Mouse (Mus musculus) left cerebral cortex, postnatal 25 days (tissue): ENCODE results near the gene Ift46. TPM values are rescaled to one million over a fixed set of nuclear protein-coding genes. Genes with fewer than 3 reads are reported as not detected.
"Not testable (repeated sequence)": the region's sequence is repeated elsewhere in the genome, so short reads cannot be mapped to it uniquely, and the experiment has no call there.

Source experiments
- DNase-seq, 2 experiments: peaks; one replicate each; pipeline ENCODE4 v3.0.0; 2022; ENCODE audit warnings: low spot score in 2 of 2, mixed read lengths in 1 of 2
- intact Hi-C: fragments of 180-260 bp; cut with DNase I; formaldehyde crosslinking; loops from one replicate; pipeline ENCODE4 v1.15.1; 2025
- total RNA-seq, 2 experiments: library from RNA; stranded (reverse); gene quantifications; 2 replicates each; pipeline ENCODE4 v1.2.3; 2021

Ift46 gene
- total RNA-seq, 2 experiments from 2014 or later, result 68.8 to 83.5 TPM

- peak in 1 of 2 experiments; percentile 55 for DNase-seq
- intact Hi-C loops, result loop anchor here (2.0 kb wide), 1 partner anchor 80 kb away; no protein-coding TSS in a partner anchor
Measured at GRCm38 (mm10) chr9:44734524-44735494, 32.9 kb upstream of the Ift46 start, which contains the start of gene Phldb1. Gene Phldb1, minus strand, starts transcription at chr9:44735198.

DNA sequence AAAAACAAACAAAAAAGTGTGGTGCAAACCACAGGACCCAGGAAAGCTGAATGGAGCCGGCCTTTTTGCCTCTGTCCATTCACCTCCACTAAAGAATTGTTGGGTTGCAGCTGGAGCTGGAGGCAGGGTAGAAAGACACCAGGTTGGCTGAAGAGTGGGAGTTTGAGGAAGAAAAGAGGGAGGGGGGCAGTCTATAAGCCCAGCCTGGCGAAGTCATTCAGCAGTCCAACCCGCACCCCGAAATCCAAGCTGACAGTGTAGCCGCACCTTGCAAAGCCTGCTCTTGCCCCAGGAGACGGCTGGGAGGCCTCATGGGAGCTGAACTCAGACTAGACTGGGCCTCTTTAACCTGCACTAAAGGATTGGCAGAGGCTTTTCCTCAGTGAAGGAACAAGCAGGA is 31.8 kb upstream of the Ift46 start:
- no peak for DNase-seq
- intact Hi-C loops, result loop anchor here (2.0 kb wide), 1 partner anchor 81 kb away; no protein-coding TSS in a partner anchor

DNA sequence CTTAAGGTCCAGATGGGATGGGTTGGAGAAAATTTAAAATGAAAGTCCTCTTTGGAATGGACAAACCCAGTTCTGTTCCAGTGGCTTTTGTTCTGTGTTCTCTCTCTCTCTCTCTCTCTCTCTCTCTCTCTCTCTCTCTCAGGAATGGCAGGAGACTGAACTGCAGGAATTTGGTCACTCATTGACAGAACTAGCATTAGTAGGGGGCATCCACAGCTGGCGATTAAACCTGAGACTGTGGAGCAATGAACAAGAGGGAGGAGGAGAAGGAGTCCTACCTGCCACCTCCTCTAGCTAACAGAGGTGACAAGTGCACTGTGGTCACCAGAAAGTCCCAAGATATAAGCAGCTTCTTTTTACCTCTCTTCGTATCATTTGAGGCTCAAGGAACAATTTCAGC is 31.4 kb upstream of the Ift46 start:
- DNase-seq, result no peak
- intact Hi-C loops, result no loop called here

DNA sequence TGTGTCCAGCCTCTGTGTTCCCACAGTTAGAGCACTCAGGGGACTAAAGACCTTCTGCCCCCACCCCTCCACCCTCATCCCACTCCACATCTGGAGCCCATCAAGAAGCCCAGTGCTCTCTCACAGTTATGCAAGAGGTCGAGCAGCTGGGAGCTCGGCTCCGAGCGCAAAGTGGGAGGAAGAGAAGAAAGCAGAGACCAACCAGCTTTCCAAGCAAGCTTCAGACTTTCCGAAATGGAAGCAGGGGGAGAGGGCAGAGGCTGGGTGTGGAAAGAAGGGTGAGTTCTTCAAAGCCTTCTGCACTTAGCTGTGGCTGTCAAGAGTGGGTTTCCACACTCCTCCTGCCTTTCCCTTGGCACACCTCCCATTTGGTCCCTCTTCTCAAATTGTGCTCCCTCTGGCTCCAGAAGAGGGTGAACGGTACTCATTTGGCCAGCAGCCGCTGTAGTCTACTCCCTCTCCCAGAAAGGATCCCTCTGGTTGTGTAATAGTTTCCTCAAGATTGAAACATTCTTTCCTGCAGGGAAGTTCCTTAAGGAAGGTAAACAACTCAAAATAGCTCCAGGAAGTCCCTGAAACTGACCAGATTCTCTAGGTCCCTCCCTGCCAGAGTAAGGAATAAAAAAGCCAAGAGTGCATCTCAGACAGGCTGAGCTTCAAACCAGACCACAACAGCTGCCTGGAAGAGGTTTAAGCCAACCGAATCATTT is 30.3 kb upstream of the Ift46 start:
- DNase-seq, result peak in 1 of 2 experiments; percentile 32
- intact Hi-C loops, result no loop called here

DNA sequence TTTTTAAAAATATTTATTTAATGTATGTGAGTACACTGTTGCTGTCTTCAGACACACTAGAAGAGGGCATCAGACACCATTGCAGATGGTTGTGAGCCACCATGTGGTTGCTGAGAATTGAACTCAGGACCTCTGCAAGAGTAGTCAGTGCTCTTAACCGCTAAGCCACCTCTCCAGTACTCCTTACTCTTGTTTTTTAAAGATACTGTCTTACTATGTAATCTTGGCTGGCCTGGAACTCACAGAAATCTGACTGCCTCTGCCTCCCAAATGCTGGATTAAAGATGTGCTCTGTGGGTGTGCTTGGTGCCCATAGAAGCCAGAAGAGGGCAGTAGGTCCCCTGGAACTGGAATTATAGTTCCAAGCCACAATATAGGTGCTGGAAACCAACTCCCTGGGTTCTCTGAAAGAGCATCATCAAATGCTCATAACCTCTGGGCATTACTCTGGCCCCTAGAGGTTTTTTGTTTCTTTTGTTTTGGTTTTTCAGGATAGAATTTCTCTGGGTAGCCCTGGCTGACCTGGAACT is 27.0 kb upstream of the Ift46 start:
- no peak for DNase-seq
- intact Hi-C loops, result no loop called here

GRCm38 (mm10) chr9:44745371-44745770 is 22.3 kb upstream of the Ift46 start:
- intact Hi-C loops, result no loop called here
- no peak for DNase-seq

DNA sequence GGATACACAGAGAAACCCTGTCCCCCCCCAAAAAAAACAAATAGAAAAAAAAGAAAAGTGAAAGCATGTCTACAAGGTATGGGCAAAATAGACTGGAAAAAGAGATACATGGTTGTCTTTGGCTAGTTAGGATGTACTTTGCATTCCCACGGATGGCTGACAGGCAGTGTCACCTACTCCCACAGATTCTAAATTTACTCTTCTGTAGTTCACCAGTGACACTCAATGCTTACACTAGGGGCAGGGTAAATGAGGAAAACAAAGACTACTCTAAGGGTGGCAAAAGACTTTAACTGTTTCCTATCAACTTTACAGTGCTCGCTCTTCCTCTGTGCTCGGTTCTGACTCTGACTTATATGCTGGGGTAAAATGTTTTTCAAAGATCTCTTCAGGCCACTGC is 21.0 kb upstream of the Ift46 start:
- DNase-seq, result no peak
- intact Hi-C loops, result no loop called here

DNA sequence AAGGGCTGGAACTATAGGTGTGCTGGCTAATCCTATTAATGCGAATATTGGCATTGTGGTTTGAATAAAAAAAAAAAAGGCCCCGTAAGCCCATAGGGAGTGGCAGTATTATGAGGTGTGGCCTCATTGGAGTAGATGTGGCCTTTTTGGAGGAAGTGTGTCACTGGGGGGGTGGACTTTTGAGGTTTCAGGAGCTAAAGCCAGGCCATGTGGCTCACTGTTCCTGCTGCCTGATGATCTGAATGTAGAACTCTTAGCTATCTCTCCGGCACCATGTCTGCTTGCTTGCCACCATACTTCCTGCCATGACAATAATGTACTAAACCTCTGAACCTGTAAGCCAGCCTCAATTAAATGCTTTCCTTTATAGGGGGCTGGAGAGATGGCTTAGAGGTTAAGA is 20.4 kb upstream of the Ift46 start:
- DNase-seq, result no peak
- intact Hi-C loops, result no loop called here

DNA sequence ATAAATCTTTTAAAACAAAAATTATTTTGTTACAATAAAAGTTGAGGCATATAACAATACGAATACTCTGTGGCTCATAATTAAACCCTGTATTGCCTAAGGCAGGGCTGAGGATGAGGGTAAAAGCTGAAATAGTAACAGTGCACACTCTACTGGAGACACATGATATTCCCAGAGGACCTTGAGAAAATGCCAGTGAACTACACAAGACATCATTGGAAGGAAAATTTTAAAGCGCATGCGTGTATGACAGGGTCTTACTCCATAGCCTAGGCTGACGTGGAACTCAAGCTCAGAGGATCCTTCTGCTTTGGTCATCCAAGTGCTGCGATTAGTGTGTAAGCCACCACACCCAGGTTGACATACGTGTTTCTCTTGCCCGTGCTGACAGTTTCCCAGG is 19.2 kb upstream of the Ift46 start:
- intact Hi-C loops, result no loop called here

DNA sequence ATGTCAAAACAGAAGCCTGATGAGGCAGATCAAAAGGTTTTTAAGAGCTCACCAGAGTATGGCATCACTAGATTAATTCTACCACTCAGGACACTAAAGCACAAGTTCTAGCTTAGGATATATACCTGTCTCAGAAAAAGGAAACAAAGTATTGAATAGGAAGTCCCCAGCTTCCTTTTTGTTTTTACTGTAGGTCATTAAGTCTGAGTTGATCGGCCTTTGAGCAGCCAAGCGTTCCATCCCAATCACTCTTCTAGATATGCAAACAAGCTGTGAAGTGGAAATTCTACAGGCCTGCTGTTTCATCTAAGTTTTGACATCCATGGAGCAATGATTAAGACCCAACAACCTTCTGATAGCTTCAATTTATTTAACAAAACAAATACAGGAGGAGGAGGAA is 6.8 kb upstream of the Ift46 start:
- intact Hi-C loops, result no loop called here
- no peak for DNase-seq

More for the DNA sequence above, 19.2 kb upstream of the Ift46 start:
- peak in 1 of 2 experiments; percentile 25 for DNase-seq

DNA sequence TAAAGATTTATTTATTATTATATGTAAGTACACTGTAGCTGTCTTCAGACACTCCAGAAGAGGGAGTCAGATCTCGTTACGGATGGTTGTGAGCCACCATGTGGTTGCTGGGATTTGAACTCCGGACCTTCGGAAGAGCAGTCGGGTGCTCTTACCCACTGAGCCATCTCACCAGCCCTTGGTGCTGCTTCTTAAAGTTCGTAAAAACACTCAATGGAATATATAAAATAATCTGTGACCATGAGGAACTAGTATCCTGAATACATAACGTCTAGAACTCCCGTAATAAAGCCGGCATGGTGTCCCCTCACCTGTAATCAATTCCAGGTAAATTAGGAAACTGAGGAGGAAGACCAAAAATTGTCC is 304 bp downstream of the Ift46 start:
- intact Hi-C loops, DNase-seq: not testable (repeated sequence)

DNA sequence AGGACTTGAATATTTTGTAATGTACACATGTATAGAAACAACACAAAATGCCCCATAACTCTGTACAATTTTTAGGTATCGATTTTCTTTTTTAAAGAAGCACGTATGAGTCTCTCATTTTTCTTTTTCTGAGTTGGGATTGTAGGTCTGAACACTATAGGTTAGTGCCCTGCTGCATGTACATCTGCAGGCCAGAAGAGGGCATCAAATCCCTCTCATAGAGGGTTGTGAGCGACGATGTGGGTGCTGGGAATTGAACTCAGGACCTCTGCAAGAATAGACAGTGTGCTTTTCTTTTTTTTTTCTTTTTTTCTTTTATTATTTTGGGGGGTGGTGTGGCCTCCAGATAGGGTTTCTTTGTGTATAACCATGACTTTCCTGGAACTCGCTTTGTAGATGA is 3.7 kb downstream of the Ift46 start:
- intact Hi-C loops, result no loop called here
- no peak for DNase-seq

DNA sequence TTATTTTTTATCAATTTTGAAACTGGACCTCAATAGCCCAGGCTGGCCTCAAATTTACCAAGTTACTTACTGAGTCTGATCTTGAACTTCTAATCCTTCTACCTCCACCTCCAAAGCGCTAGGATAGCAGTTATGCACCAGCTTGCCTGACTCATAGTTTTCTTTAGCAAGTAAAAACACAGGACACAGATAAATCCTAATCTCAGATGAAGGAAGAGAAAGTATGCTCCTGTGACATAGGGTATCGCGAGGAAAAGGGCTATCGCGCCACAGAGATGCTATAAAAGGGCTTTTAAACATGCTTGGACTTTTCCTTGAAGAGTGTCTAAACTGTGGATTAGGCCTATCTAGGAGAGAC is 4.7 kb downstream of the Ift46 start:
- DNase-seq, result no peak
- intact Hi-C loops, result no loop called here

- intact Hi-C loops, result no loop called here
- peak; percentile 92 to 96 for DNase-seq
Measured at GRCm38 (mm10) chr9:44772750-44773651, 5.3 kb downstream of the Ift46 start.

GRCm38 (mm10) chr9:44792842-44793241 is 25.1 kb downstream of the Ift46 start:
- intact Hi-C loops, result no loop called here

DNA sequence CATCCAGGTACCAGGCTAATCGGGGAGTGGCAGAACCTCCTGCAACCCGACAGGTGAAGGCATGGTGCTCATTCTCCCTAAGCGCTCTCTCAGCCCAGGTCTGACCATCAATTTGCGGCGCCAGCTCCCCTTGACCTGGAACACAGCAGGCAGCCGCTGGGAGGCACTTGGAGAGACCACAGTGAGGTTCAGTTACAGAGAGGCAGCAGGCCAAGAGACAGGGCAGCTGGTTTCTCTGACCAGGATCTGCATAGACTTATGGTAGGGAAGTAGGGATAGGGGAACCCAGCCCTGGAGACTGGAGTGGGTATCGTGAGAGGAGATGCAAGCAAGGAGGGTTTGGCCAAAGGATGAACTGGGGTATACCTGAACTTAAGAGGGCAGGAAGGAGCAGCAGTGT is 30.6 kb downstream of the Ift46 start:
- intact Hi-C loops, result no loop called here

More at GRCm38 (mm10) chr9:44792842-44793241, 25.1 kb downstream of the Ift46 start:
- no peak for DNase-seq

DNA sequence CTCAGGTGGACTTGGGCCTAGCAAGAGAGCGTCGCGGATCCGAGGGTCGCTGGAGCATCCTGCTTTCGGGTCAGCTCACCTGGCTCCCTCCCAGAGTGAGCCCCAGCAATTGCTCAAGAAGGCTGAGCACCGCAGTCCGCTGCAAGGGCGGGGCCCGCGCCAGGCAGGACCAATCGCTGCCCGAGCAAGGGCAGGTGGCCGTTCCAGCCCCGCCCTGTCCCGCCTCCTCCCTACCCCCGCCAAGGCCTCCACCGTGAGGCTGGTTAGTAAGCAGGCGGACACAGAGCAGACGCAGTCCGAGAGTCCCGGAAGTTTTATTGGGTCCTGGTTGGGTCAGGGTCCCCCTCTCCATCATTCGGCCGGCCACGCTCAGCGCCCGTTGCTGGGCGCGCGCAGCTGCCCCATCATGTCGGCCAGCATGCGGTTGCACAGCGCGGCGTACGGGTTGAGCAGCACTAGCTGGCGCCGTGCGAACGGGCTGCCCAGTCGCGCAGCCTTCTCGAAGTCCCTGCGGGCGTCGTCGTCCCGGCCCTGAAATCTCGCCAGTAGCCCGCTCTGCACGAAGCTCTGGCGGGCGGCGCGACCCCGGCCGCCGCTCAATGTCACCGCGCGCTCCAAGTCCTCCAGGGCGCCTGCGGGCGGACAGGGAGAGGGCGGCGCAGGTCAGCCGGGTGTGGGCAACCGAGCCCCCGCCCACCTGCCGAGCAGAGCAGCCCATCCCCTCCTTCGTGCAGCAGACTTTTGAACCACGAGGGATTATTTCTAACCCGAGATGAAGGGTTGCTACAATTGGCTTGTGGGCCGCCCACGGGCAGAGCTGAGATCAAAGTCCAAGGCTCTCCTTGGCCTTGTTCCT is 31.6 kb downstream of the Ift46 start, which contains the start of gene Tmem25:
Tmem25 (minus strand) TSS at position 206 of the 856 bp plus-strand sequence.
- intact Hi-C loops, result no loop called here
- DNase-seq, result peak; percentile 89 to 95

More for the DNA sequence above, 30.6 kb downstream of the Ift46 start:
- DNase-seq, result no peak

- intact Hi-C loops, result no loop called here
- no peak for DNase-seq
Measured at GRCm38 (mm10) chr9:44799958-44800324, 32.2 kb downstream of the Ift46 start.
